ENCODE assay signal across 10 mouse cellular contexts in the genomic region with DNA sequence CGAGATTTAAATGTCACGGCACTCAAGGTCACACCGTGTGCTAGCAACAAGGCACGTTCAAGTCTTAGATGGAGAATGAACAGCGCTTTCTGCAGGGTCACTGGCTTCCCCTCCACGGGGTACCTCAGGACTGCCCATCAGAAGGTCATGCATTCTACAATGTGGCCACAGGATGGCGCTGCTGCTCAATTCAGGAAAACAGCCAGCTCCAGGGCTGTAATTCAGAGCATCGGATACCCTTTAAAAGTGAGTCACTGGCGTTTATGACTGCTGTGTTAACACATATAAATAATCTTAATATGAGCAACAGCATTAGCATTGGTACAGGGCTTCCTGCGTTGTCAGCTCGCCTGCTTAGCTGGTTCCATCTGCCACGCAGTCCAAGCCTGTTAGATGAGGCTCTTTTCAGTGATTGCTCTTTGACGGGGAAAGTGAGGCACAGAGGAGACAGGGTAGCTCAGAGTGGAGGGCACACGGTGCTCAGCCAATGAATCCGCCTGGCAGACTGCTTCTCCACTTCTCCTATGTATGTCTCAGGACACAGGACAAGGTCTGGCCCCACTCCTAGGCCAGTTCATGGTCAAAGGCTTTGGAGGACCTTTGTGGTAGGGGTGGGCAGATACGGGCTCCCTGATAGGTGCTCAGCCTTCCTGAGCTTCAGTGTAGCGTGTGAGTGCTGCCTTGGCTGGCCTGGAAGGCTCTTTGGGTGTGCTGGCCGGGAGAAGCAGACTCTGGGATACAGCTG. TPM values are rescaled to one million over a fixed set of nuclear protein-coding genes. Genes with fewer than 3 reads are reported as not detected.
DNase-seq lines count a peak whose midpoint lies in the region; ATAC-seq and TF ChIP-seq lines count a peak whose summit lies in the region.
"Had no signal": no experiment of that assay in that cellular context is flagged by ENCODE, and none has a peak within 500 bp of the region (broad histone marks: within the 10 kb centered on the region; RNA-seq: fewer than 3 reads in every experiment).

No protein-coding gene starts in this region.

- no peaks in the 10 kb centered on the region for H3K27me3 ChIP-seq in kidney, adult 2 months (replicated peaks; ENCODE audit: control insufficient read depth, insufficient read depth, low read length)
- no peaks in the 10 kb centered on the region for H3K27me3 ChIP-seq in midbrain, postnatal 0 days (ENCODE audit: insufficient read depth, low read length)
- H3K27me3 ChIP-seq in stomach, postnatal 0 days (ENCODE audit: control insufficient read depth, insufficient read depth, low read length), result no peaks in the 10 kb centered on the region

- H3K9me3 ChIP-seq in midbrain, postnatal 0 days (ENCODE audit: low read length), result no peaks in the 10 kb centered on the region
- no peaks in the 10 kb centered on the region for H3K9me3 ChIP-seq in stomach, postnatal 0 days (ENCODE audit: control insufficient read depth, low read length)
- H3K9me3 ChIP-seq: embryonic facial prominence, embryonic 15.5 days; midbrain, embryonic 12.5 days had no signal

- no peaks in the 10 kb centered on the region for H3K4me1 ChIP-seq in kidney, adult 2 months (ENCODE audit: control insufficient read depth, insufficient read depth, low read length)
- no peaks in the 10 kb centered on the region for H3K4me1 ChIP-seq in midbrain, postnatal 0 days (ENCODE audit: insufficient read depth, low read length)
- no peaks in the 10 kb centered on the region for H3K4me1 ChIP-seq in stomach, postnatal 0 days (replicated peaks; ENCODE audit: control insufficient read depth, insufficient read depth)
- H3K4me1 ChIP-seq: embryonic facial prominence, embryonic 15.5 days had no signal

- peak; percentile 52; the same call in 1 of the 2 replicates for ATAC-seq in midbrain, postnatal 0 days (ENCODE audit: low FRiP score)
- peak; percentile 52 for ATAC-seq in stomach, postnatal 0 days (ENCODE audit: low FRiP score, low TSS enrichment)

- no peak for TF ChIP-seq POLR2A in kidney, adult 2 months (IDR thresholded peaks at IDR 0.05; ENCODE audit: low read depth, low read length)

- H3K27ac ChIP-seq in kidney, adult 2 months (ENCODE audit: insufficient read depth, low read depth, low read length), result no peak overlapping the region
- no peak overlapping the region for H3K27ac ChIP-seq in midbrain, postnatal 0 days (ENCODE audit: low read depth, low read length)
- no peak overlapping the region for H3K27ac ChIP-seq in stomach, postnatal 0 days (replicated peaks)
- H3K27ac ChIP-seq: embryonic facial prominence, embryonic 15.5 days; midbrain, embryonic 12.5 days had no signal

- DNase-seq in kidney, adult 2 months, result peak; percentile 17
- DNase-seq in kidney, adult 11 months, result no peak
- peak; percentile 37 for DNase-seq in T-cell, adult 2 months (ENCODE audit: low spot score)
- DNase-seq in cerebellum, postnatal 14 days, result peak; percentile 94 to 95
- DNase-seq in gastrocnemius, postnatal 10 days, result peak; percentile 65
- DNase-seq in left cerebral cortex, adult 18-20 months (ENCODE audit: low spot score in 2 of 2), result peak; percentile 83 to 92
- peak; percentile 84 for DNase-seq in midbrain, postnatal 0 days (ENCODE audit: low spot score)
- peak; percentile 71 for DNase-seq in stomach, postnatal 0 days (ENCODE audit: low spot score)

- TF ChIP-seq EP300 in stomach, postnatal 0 days (optimal IDR thresholded peaks at IDR 0.05), result no peak

- peak; percentile 66 for TF ChIP-seq CTCF in kidney, adult 2 months (conservative IDR thresholded peaks at IDR 0.05; ENCODE audit: insufficient read depth, insufficient read length, low read depth, low read length)
- peak; percentile 99 for TF ChIP-seq CTCF in midbrain, postnatal 0 days (IDR thresholded peaks at IDR 0.05)
- TF ChIP-seq CTCF in stomach, postnatal 0 days (IDR thresholded peaks at IDR 0.05; ENCODE audit: low read depth), result peak; percentile 84

- no peak overlapping the region for H3K4me2 ChIP-seq in midbrain, postnatal 0 days (ENCODE audit: low read depth, low read length, poor library complexity, severe bottlenecking)
- no peak overlapping the region for H3K4me2 ChIP-seq in stomach, postnatal 0 days (replicated peaks; ENCODE audit: low read depth)
- H3K4me2 ChIP-seq: embryonic facial prominence, embryonic 15.5 days; midbrain, embryonic 12.5 days had no signal

- WGBS in kidney, adult 2 months, result 29% methylated on average over 18 of the region's 18 CpGs
- WGBS in midbrain, postnatal 0 days, result 23% methylated on average over 18 of the region's 18 CpGs
- 27% methylated on average over 18 of the region's 18 CpGs for WGBS in stomach, postnatal 0 days

- no peak overlapping the region for H3K4me3 ChIP-seq in kidney, adult 2 months (ENCODE audit: insufficient read depth, low read depth, low read length)
- H3K4me3 ChIP-seq in midbrain, postnatal 0 days (ENCODE audit: low read depth, low read length), result no peak overlapping the region
- no peak overlapping the region for H3K4me3 ChIP-seq in stomach, postnatal 0 days (ENCODE audit: low read depth, low read length)
- H3K4me3 ChIP-seq: embryonic facial prominence, embryonic 15.5 days; midbrain, embryonic 12.5 days had no signal

- no peaks in the 10 kb centered on the region for H3K36me3 ChIP-seq in kidney, adult 2 months (ENCODE audit: control insufficient read depth, insufficient read depth, low read length)
- H3K36me3 ChIP-seq in midbrain, postnatal 0 days (ENCODE audit: insufficient read depth, low read length), result no peaks in the 10 kb centered on the region
- no peaks in the 10 kb centered on the region for H3K36me3 ChIP-seq in stomach, postnatal 0 days (ENCODE audit: control insufficient read depth, insufficient read depth, low read length)
- H3K36me3 ChIP-seq: embryonic facial prominence, embryonic 15.5 days; midbrain, embryonic 12.5 days had no signal

- 0 out of 2 replicates have a peak overlapping the region, but pooled peaks have one; percentile 13 for H3K9ac ChIP-seq in midbrain, postnatal 0 days (replicated peaks; ENCODE audit: low read length, poor library complexity, severe bottlenecking)
- no peak overlapping the region for H3K9ac ChIP-seq in stomach, postnatal 0 days (ENCODE audit: low read length)
- H3K9ac ChIP-seq: embryonic facial prominence, embryonic 15.5 days; midbrain, embryonic 12.5 days had no signal

RNA-seq across cellular contexts. Expression of gene Eif3d, which starts 11.8 kb away (rescaled TPM):
- polyA plus RNA-seq in kidney, adult 2 months (2012; rRNA removed), result 98.8 and 132 TPM in 2 replicates
- 10 to 100 TPM; 80.8 to 85.2 TPM for total RNA-seq in gastrocnemius, postnatal 10 days (2021)
- 100 to 1,000 TPM; 101 to 102 TPM for total RNA-seq in left cerebral cortex, adult 18-20 months (2021)
- total RNA-seq in midbrain, postnatal 0 days (2014; rRNA removed), result 133 and 142 TPM in 2 replicates
- 154 and 160 TPM in 2 replicates for polyA plus RNA-seq in midbrain, postnatal 0 days (2015; fragmentation: Nextera tagmentation; extraction: Ambion mirVana)
- polyA plus RNA-seq in stomach, postnatal 0 days (2015; fragmentation: Nextera tagmentation; extraction: Ambion mirVana), result 106 and 110 TPM in 2 replicates

RNA-seq across cellular contexts. Expression of gene Foxred2, which starts 25.8 kb away (rescaled TPM):
- 3.8 and 4.1 TPM in 2 replicates for polyA plus RNA-seq in kidney, adult 2 months (2012; rRNA removed)
- 1 to 10 TPM; 2.2 to 2.8 TPM for total RNA-seq in gastrocnemius, postnatal 10 days (2021)
- 10 to 100 TPM; 10.6 to 14.0 TPM for total RNA-seq in left cerebral cortex, adult 18-20 months (2021)
- 23.9 and 31.0 TPM in 2 replicates for total RNA-seq in midbrain, postnatal 0 days (2014; rRNA removed)
- 10.3 and 11.2 TPM in 2 replicates for polyA plus RNA-seq in midbrain, postnatal 0 days (2015; fragmentation: Nextera tagmentation; extraction: Ambion mirVana)
- polyA plus RNA-seq in stomach, postnatal 0 days (2015; fragmentation: Nextera tagmentation; extraction: Ambion mirVana), result 0.62 and 0.87 TPM in 2 replicates

RNA-seq across cellular contexts. Expression of gene Txn2, which starts 53.6 kb away (rescaled TPM):
- 396 and 408 TPM in 2 replicates for polyA plus RNA-seq in kidney, adult 2 months (2012; rRNA removed)
- total RNA-seq in gastrocnemius, postnatal 10 days (2021), result 100 to 1,000 TPM; 198 to 232 TPM
- 100 to 1,000 TPM; 145 TPM for total RNA-seq in left cerebral cortex, adult 18-20 months (2021)
- 39.6 and 39.9 TPM in 2 replicates for total RNA-seq in midbrain, postnatal 0 days (2014; rRNA removed)
- polyA plus RNA-seq in midbrain, postnatal 0 days (2015; fragmentation: Nextera tagmentation; extraction: Ambion mirVana), result 182 and 194 TPM in 2 replicates
- 172 and 176 TPM in 2 replicates for polyA plus RNA-seq in stomach, postnatal 0 days (2015; fragmentation: Nextera tagmentation; extraction: Ambion mirVana)
